Mouse (Mus musculus) urinary bladder, adult 2 months (tissue): ENCODE measurements around the gene Bmpr1b. TPM values are rescaled to one million over a fixed set of nuclear protein-coding genes. Genes with fewer than 3 reads are reported as not detected.
"Not testable (repeated sequence)": the region's sequence is repeated elsewhere in the genome, so short reads cannot be mapped to it uniquely, and the experiment has no call there.

ENCODE experiments used
- DNase-seq: peaks from one replicate; pipeline ENCODE4 v3.0.0; 2022; ENCODE audit warnings: low spot score
- polyA plus RNA-seq: library from polyadenylated mRNA; depleted of rRNA; stranded (reverse); fragments of >200 nt; gene quantifications from 2 replicates; pipeline ENCODE4 v1.2.3, GENCODE M21; 2012; rRNA removed

Gene Bmpr1b
- 1.7 and 2.2 TPM in 2 replicates for polyA plus RNA-seq

- peak; percentile 46 for DNase-seq
These were observed at the start of gene Bmpr1b for GRCm38 (mm10) chr3:142168863-142169521. Bmpr1b (minus strand) TSS chr3:142169425.

GRCm38 (mm10) chr3:142212821-142213220 lies 43.6 kb upstream of the Bmpr1b start:
- no peak for DNase-seq

- no peak for DNase-seq
These were observed 43.0 kb upstream of the Bmpr1b start for GRCm38 (mm10) chr3:142212186-142212585.

GRCm38 (mm10) chr3:142209981-142210380 lies 40.8 kb upstream of the Bmpr1b start:
- no peak for DNase-seq

- DNase-seq, result no peak
These were observed 39.8 kb upstream of the Bmpr1b start for GRCm38 (mm10) chr3:142209057-142209456.

- DNase-seq, result no peak
These were observed 38.3 kb upstream of the Bmpr1b start for GRCm38 (mm10) chr3:142207488-142207887.

GRCm38 (mm10) chr3:142206316-142206715 lies 37.1 kb upstream of the Bmpr1b start:
- no peak for DNase-seq

GRCm38 (mm10) chr3:142196142-142196541 lies 26.9 kb upstream of the Bmpr1b start:
- no peak for DNase-seq

GRCm38 (mm10) chr3:142191627-142192026 lies 22.4 kb upstream of the Bmpr1b start:
- not testable (repeated sequence) for DNase-seq

GRCm38 (mm10) chr3:142186551-142186950 lies 17.3 kb upstream of the Bmpr1b start:
- no peak for DNase-seq

GRCm38 (mm10) chr3:142173996-142174395 lies 4.8 kb upstream of the Bmpr1b start:
- DNase-seq, result no peak

- DNase-seq, result no peak
These were observed 868 bp downstream of the Bmpr1b start for GRCm38 (mm10) chr3:142168251-142168862.

GRCm38 (mm10) chr3:142164981-142165380 lies 4.2 kb downstream of the Bmpr1b start:
- DNase-seq, result no peak

- no peak for DNase-seq
These were observed 5.3 kb downstream of the Bmpr1b start for GRCm38 (mm10) chr3:142163896-142164295.

GRCm38 (mm10) chr3:142161405-142161804 lies 7.8 kb downstream of the Bmpr1b start:
- no peak for DNase-seq

- DNase-seq, result no peak
These were observed 17.2 kb downstream of the Bmpr1b start for GRCm38 (mm10) chr3:142151980-142152379.

- no peak for DNase-seq
These were observed 30.4 kb downstream of the Bmpr1b start for GRCm38 (mm10) chr3:142138796-142139195.

- no peak for DNase-seq
These were observed 42.8 kb downstream of the Bmpr1b start for GRCm38 (mm10) chr3:142126379-142126778.

GRCm38 (mm10) chr3:142125556-142125955 lies 43.7 kb downstream of the Bmpr1b start:
- no peak for DNase-seq

GRCm38 (mm10) chr3:142124255-142124654 lies 45.0 kb downstream of the Bmpr1b start:
- DNase-seq, result no peak

GRCm38 (mm10) chr3:142122376-142122775 lies 46.8 kb downstream of the Bmpr1b start:
- DNase-seq, result no peak

GRCm38 (mm10) chr3:142120795-142121194 lies 48.4 kb downstream of the Bmpr1b start:
- DNase-seq, result no peak

- no peak for DNase-seq
These were observed 54.4 kb downstream of the Bmpr1b start for GRCm38 (mm10) chr3:142114762-142115316.
